8 mouse cellular contexts compared by ENCODE assay signal in the genomic region with DNA sequence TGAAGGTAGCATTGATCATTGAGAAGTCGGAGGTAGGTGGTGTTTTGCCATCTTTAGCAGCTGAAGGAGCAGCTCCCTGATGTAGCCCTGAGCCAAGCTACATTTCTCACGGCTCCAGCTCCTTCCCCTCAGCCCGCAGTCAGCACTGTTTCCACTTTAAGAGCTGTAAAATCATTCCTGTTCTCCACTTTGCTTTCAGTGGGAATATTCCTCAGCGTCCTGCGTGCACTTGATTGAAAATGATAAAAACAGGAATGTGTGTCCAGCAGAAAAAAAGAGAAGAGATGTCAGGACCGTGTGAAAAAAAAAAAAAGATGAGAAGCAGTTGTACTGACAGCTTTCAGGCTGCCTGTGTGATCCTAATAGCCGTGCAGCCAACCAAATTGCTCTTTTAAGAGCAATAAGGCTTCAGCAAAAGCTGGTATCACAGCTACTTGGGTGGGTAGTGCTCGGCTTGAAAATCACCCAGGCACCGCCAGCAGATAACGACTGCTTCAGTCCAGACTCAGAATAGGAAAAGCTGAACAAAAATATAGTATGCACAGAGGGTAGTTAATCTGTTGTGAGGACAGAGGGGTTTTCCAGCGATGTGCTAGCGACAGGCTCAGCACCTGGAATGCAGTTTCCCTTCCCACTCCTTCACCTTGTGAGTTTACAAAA.
DNase-seq lines count a peak whose midpoint lies in the region; ATAC-seq and TF ChIP-seq lines count a peak whose summit lies in the region.

No protein-coding gene starts in this region.

- H3K27me3 ChIP-seq in embryonic facial prominence, embryonic 14.5 days (replicated peaks; ENCODE audit: control insufficient read depth, insufficient read depth, low read length), result no peaks in the 10 kb centered on the region
- H3K27me3 ChIP-seq in hindbrain, embryonic 16.5 days (replicated peaks; ENCODE audit: control insufficient read depth, insufficient read depth, low read length), result no peaks in the 10 kb centered on the region
- H3K27me3 ChIP-seq in neural tube, embryonic 14.5 days (ENCODE audit: control insufficient read depth, insufficient read depth, low read length), result no peaks in the 10 kb centered on the region

- H3K9ac ChIP-seq in embryonic facial prominence, embryonic 14.5 days (ENCODE audit: low read depth, low read length), result no peak overlapping the region
- H3K9ac ChIP-seq in hindbrain, embryonic 16.5 days (ENCODE audit: low read depth, low read length), result peak overlapping the region; percentile 52
- peak overlapping the region; percentile 39; the same call in 1 of the 2 replicates for H3K9ac ChIP-seq in neural tube, embryonic 14.5 days (replicated peaks; ENCODE audit: low read depth, low read length)

- peak overlapping the region; percentile 87 for H3K27ac ChIP-seq in layer of hippocampus, adult 2 months
- no peak overlapping the region for H3K27ac ChIP-seq in embryonic facial prominence, embryonic 14.5 days (replicated peaks; ENCODE audit: low read depth, low read length)
- peak overlapping the region; percentile 49 for H3K27ac ChIP-seq in hindbrain, embryonic 16.5 days (ENCODE audit: low read depth, low read length)
- H3K27ac ChIP-seq in neural tube, embryonic 14.5 days (ENCODE audit: low read depth, low read length), result peak overlapping the region; percentile 41; the same call in 1 of the 2 replicates

- H3K4me3 ChIP-seq in layer of hippocampus, adult 2 months, result peak overlapping the region; percentile 58
- peak overlapping the region; percentile 20 for H3K4me3 ChIP-seq in embryonic facial prominence, embryonic 14.5 days (ENCODE audit: low read depth, low read length)
- H3K4me3 ChIP-seq in hindbrain, embryonic 16.5 days (ENCODE audit: low read length), result peak overlapping the region; percentile 35
- H3K4me3 ChIP-seq in neural tube, embryonic 14.5 days (ENCODE audit: low read depth, low read length), result peak overlapping the region; percentile 29

- H3K9me3 ChIP-seq in embryonic facial prominence, embryonic 14.5 days (ENCODE audit: control insufficient read depth, low read length), result no peaks in the 10 kb centered on the region
- no peaks in the 10 kb centered on the region for H3K9me3 ChIP-seq in hindbrain, embryonic 16.5 days (ENCODE audit: control insufficient read depth, low read length)
- H3K9me3 ChIP-seq in neural tube, embryonic 14.5 days (ENCODE audit: control insufficient read depth, low read length), result no peaks in the 10 kb centered on the region

- no peak for ATAC-seq in embryonic facial prominence, embryonic 14.5 days (ENCODE audit: low read depth)
- peak; percentile 83 for ATAC-seq in hindbrain, embryonic 16.5 days
- ATAC-seq in neural tube, embryonic 14.5 days (ENCODE audit: low read depth), result peak; percentile 69

- TF ChIP-seq CTCF in layer of hippocampus, adult 2 months (conservative IDR thresholded peaks at IDR 0.05), result no peak

- 15% methylated on average over 12 of the region's 12 CpGs for WGBS in embryonic facial prominence, embryonic 14.5 days
- 15% methylated on average over 12 of the region's 12 CpGs for WGBS in hindbrain, embryonic 16.5 days
- 6% methylated on average over 12 of the region's 12 CpGs for WGBS in neural tube, embryonic 14.5 days

- peak overlapping the region; percentile 51 for H3K4me2 ChIP-seq in embryonic facial prominence, embryonic 14.5 days (ENCODE audit: low read depth, low read length)
- peak overlapping the region; percentile 57 for H3K4me2 ChIP-seq in hindbrain, embryonic 16.5 days (ENCODE audit: low read length)
- H3K4me2 ChIP-seq in neural tube, embryonic 14.5 days (ENCODE audit: low read depth, low read length), result peak overlapping the region; percentile 56

- DNase-seq in layer of hippocampus, adult 2 months (ENCODE audit: low spot score in 2 of 2), result peak in 1 of 2 experiments; percentile 21
- no peak for DNase-seq in layer of hippocampus, adult 11-12 months (ENCODE audit: low spot score)
- peak; percentile 33 for DNase-seq in embryonic facial prominence, embryonic 14.5 days (ENCODE audit: low spot score)
- no peak for DNase-seq in spleen, adult 12 weeks (ENCODE audit: low spot score)
- DNase-seq in yolk sac, embryonic 10.5 days (ENCODE audit: low spot score), result no peak
- no peak for DNase-seq in thymus, adult 18-20 months

- H3K4me1 ChIP-seq in embryonic facial prominence, embryonic 14.5 days (ENCODE audit: control insufficient read depth, insufficient read depth, low read length), result no peaks in the 10 kb centered on the region
- H3K4me1 ChIP-seq in hindbrain, embryonic 16.5 days (ENCODE audit: control insufficient read depth, insufficient read depth, low read depth, low read length), result peaks cover 3% of the 10 kb centered on the region; the same call in 1 of the 2 replicates
- H3K4me1 ChIP-seq in neural tube, embryonic 14.5 days (ENCODE audit: control insufficient read depth, insufficient read depth, low read length), result peaks cover 2% of the 10 kb centered on the region; the same call in 1 of the 2 replicates

- no peaks in the 10 kb centered on the region for H3K36me3 ChIP-seq in embryonic facial prominence, embryonic 14.5 days (ENCODE audit: control insufficient read depth, insufficient read depth, low read length)
- H3K36me3 ChIP-seq in hindbrain, embryonic 16.5 days (ENCODE audit: control insufficient read depth, insufficient read depth, low read length), result no peaks in the 10 kb centered on the region
- no peaks in the 10 kb centered on the region for H3K36me3 ChIP-seq in neural tube, embryonic 14.5 days (ENCODE audit: control insufficient read depth, insufficient read depth, low read length)
